Mouse (Mus musculus) mature B cell (primary cell): ENCODE data around the gene Ccnc.

Source experiments
- in situ Hi-C: fragments of 300-500 bp; cut with MboI; formaldehyde crosslinking; loops from 2 replicates; pipeline ENCODE4 v1.14.3; 2019

Gene Ccnc

GRCm38 (mm10) chr4:21801620-21802019 is 74.1 kb downstream of the Ccnc start:
- in situ Hi-C loops: no loop called here

- in situ Hi-C loops: no loop called here
Measured at GRCm38 (mm10) chr4:21807204-21807603, 79.7 kb downstream of the Ccnc start.
